Mouse (Mus musculus): Measurements from ENCODE around the gene Arid1a.

DNA sequence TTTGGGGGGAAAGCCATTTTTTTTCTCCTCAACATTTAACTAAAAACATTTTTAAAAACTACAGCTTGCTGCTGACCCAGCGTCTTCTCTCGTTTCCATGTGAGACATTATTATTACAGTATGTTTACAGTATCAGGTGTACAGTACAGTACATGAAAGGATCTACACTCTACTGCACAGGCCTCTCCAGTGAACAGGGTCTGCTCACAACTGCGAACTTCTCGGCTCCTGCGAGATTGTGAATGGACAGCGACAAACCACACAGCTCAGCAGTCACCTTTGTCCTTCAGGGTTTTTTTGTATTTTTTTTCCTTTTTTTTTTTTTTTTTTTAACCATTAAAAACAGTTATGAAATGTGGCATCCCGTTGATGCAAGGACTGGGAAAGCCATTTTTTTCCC is 76.9 kb downstream of the Arid1a start:
- no peak for TF ChIP-seq POLR2A (IDR thresholded peaks at IDR 0.05; ENCODE audit: low read depth, low read length)
- no peak for TF ChIP-seq CTCF (conservative IDR thresholded peaks at IDR 0.05; ENCODE audit: insufficient read depth, insufficient read length, low read depth, low read length)
